Mouse (Mus musculus): ENCODE data around the gene Traf5. TPM values are rescaled to one million over a fixed set of nuclear protein-coding genes. Genes with fewer than 3 reads are reported as not detected.

Gene Traf5
- polyA plus RNA-seq, 1 experiment = 19.4 TPM

- TF ChIP-seq POLR2A (IDR thresholded peaks at IDR 0.05; ENCODE audit: low read depth, low read length) (no peak), CTCF (IDR thresholded peaks at IDR 0.05; ENCODE audit: borderline replicate concordance, insufficient read depth, low read length) (peak; percentile 51; the same call in 1 of the 2 replicates)
- H3K27ac ChIP-seq (ENCODE audit: insufficient read depth, low read length) = no peak overlapping the region
- H3K4me3 ChIP-seq (ENCODE audit: insufficient read depth, low read length) = no peak overlapping the region
- H3K4me1 ChIP-seq (ENCODE audit: control insufficient read depth, insufficient read depth, low read length) = peaks cover 3% of the 10 kb centered on the region; the same call in 1 of the 2 replicates
Measured at GRCm38 (mm10) chr1:192094451-192095170, 2.3 kb upstream of the Traf5 start.

GRCm38 (mm10) chr1:192092879-192093660 is 711 bp upstream of the Traf5 start:
- peak overlapping the region; percentile 28 for H3K4me3 ChIP-seq (ENCODE audit: insufficient read depth, low read length)

GRCm38 (mm10) chr1:192090689-192091567 is 1.4 kb downstream of the Traf5 start:
- Histone ChIP-seq H3K27ac (ENCODE audit: insufficient read depth, low read length) (peak overlapping the region; percentile 76), H3K4me1 (ENCODE audit: control insufficient read depth, insufficient read depth, low read length) (peaks cover 3% of the 10 kb centered on the region; the same call in 1 of the 2 replicates), H3K4me3 (ENCODE audit: insufficient read depth, low read length) (peak overlapping the region; percentile 71; the same call in 1 of the 2 replicates)

More at GRCm38 (mm10) chr1:192092879-192093660, 711 bp upstream of the Traf5 start:
- peak; percentile 78; the same call in 1 of the 2 replicates for TF ChIP-seq CTCF (IDR thresholded peaks at IDR 0.05; ENCODE audit: borderline replicate concordance, insufficient read depth, low read length)
- no peak for TF ChIP-seq POLR2A (IDR thresholded peaks at IDR 0.05; ENCODE audit: low read depth, low read length)
- peaks cover 3% of the 10 kb centered on the region; the same call in 1 of the 2 replicates for H3K4me1 ChIP-seq (ENCODE audit: control insufficient read depth, insufficient read depth, low read length)
- no peak overlapping the region for H3K27ac ChIP-seq (ENCODE audit: insufficient read depth, low read length)

GRCm38 (mm10) chr1:192090281-192090680 is 2.1 kb downstream of the Traf5 start:
- no peak for TF ChIP-seq CTCF (IDR thresholded peaks at IDR 0.05; ENCODE audit: borderline replicate concordance, insufficient read depth, low read length)
- TF ChIP-seq POLR2A (IDR thresholded peaks at IDR 0.05; ENCODE audit: low read depth, low read length) = no peak
- Histone ChIP-seq H3K4me1 (ENCODE audit: control insufficient read depth, insufficient read depth, low read length) (peaks cover 3% of the 10 kb centered on the region; the same call in 1 of the 2 replicates), H3K4me3 (ENCODE audit: insufficient read depth, low read length) (no peak overlapping the region), H3K27ac (ENCODE audit: insufficient read depth, low read length) (no peak overlapping the region)

More at GRCm38 (mm10) chr1:192090689-192091567, 1.4 kb downstream of the Traf5 start:
- TF ChIP-seq POLR2A (IDR thresholded peaks at IDR 0.05; ENCODE audit: low read depth, low read length) = no peak
- no peak for TF ChIP-seq CTCF (IDR thresholded peaks at IDR 0.05; ENCODE audit: borderline replicate concordance, insufficient read depth, low read length)

- H3K4me1 ChIP-seq (ENCODE audit: control insufficient read depth, insufficient read depth, low read length) = peaks cover 3% of the 10 kb centered on the region; the same call in 1 of the 2 replicates
- no peak overlapping the region for H3K27ac ChIP-seq (ENCODE audit: insufficient read depth, low read length)
- TF ChIP-seq CTCF (IDR thresholded peaks at IDR 0.05; ENCODE audit: borderline replicate concordance, insufficient read depth, low read length) = no peak
Measured at GRCm38 (mm10) chr1:192089208-192090166, 2.9 kb downstream of the Traf5 start.

GRCm38 (mm10) chr1:192088011-192088410 is 4.3 kb downstream of the Traf5 start:
- H3K27ac ChIP-seq (ENCODE audit: insufficient read depth, low read length) = no peak overlapping the region
- H3K4me1 ChIP-seq (ENCODE audit: control insufficient read depth, insufficient read depth, low read length) = peaks cover 3% of the 10 kb centered on the region; the same call in 1 of the 2 replicates
- TF ChIP-seq CTCF (IDR thresholded peaks at IDR 0.05; ENCODE audit: borderline replicate concordance, insufficient read depth, low read length) (no peak), POLR2A (IDR thresholded peaks at IDR 0.05; ENCODE audit: low read depth, low read length) (no peak)
- no peak overlapping the region for H3K4me3 ChIP-seq (ENCODE audit: insufficient read depth, low read length)

More at GRCm38 (mm10) chr1:192089208-192090166, 2.9 kb downstream of the Traf5 start:
- H3K4me3 ChIP-seq (ENCODE audit: insufficient read depth, low read length) = no peak overlapping the region

- peaks cover 3% of the 10 kb centered on the region; the same call in 1 of the 2 replicates for H3K4me1 ChIP-seq (ENCODE audit: control insufficient read depth, insufficient read depth, low read length)
- no peak for TF ChIP-seq CTCF (IDR thresholded peaks at IDR 0.05; ENCODE audit: borderline replicate concordance, insufficient read depth, low read length)
- H3K27ac ChIP-seq (ENCODE audit: insufficient read depth, low read length) = no peak overlapping the region
- no peak overlapping the region for H3K4me3 ChIP-seq (ENCODE audit: insufficient read depth, low read length)
Measured at GRCm38 (mm10) chr1:192087098-192087497, 5.3 kb downstream of the Traf5 start.

GRCm38 (mm10) chr1:192086279-192087037 is 5.9 kb downstream of the Traf5 start:
- H3K4me1 ChIP-seq (ENCODE audit: control insufficient read depth, insufficient read depth, low read length) = peaks cover 3% of the 10 kb centered on the region; the same call in 1 of the 2 replicates
- H3K4me3 ChIP-seq (ENCODE audit: insufficient read depth, low read length) = no peak overlapping the region
- H3K27ac ChIP-seq (ENCODE audit: insufficient read depth, low read length) = no peak overlapping the region
- no peak for TF ChIP-seq POLR2A (IDR thresholded peaks at IDR 0.05; ENCODE audit: low read depth, low read length)

All from embryonic fibroblast, embryonic 13.5 days (primary cell).